Mouse (Mus musculus) forebrain, embryonic 13.5 days (tissue): ENCODE measurements around the gene Tiam1. TPM values are rescaled to one million over a fixed set of nuclear protein-coding genes. Genes with fewer than 3 reads are reported as not detected.
A peak's percentile ranks its signal among the peaks of the same experiment; 100 is the strongest.

Source experiments
- ATAC-seq: fragments of 200-750 bp; cut with Nextera tagmentation; 2 replicates; pipeline ENCODE4 v1.8.0; 2017
- H3K27ac ChIP-seq: fragments of 300-500 bp; sonication (generic); 2 replicates; pipeline ENCODE4 v1.5.1; 2015; ENCODE audit warnings: inconsistent platforms, mild to moderate bottlenecking, moderate library complexity
- H3K27me3 ChIP-seq: fragments of 300-500 bp; sonication (generic); 2 replicates; pipeline ENCODE4 v1.6.1; 2015; ENCODE audit warnings: mild to moderate bottlenecking, inconsistent platforms
- H3K36me3 ChIP-seq: fragments of 300-500 bp; sonication (generic); 2 replicates; pipeline ENCODE4 v1.6.1; 2015; ENCODE audit warnings: mild to moderate bottlenecking, inconsistent platforms; ENCODE audit not compliant: poor library complexity, severe bottlenecking
- H3K4me1 ChIP-seq: fragments of 300-500 bp; sonication (generic); 2 replicates; pipeline ENCODE4 v1.6.1; 2015; ENCODE audit warnings: inconsistent platforms
- H3K4me2 ChIP-seq: fragments of 300-500 bp; sonication (generic); 2 replicates; pipeline ENCODE4 v1.6.1; 2015; ENCODE audit warnings: inconsistent platforms, mild to moderate bottlenecking, moderate library complexity
- H3K4me3 ChIP-seq: fragments of 300-500 bp; sonication (generic); 2 replicates; pipeline ENCODE4 v1.5.1; 2015; ENCODE audit warnings: mild to moderate bottlenecking, inconsistent platforms
- H3K9ac ChIP-seq: fragments of 300-500 bp; sonication (generic); 2 replicates; pipeline ENCODE4 v1.6.1; 2015; ENCODE audit warnings: mild to moderate bottlenecking, inconsistent platforms
- H3K9me3 ChIP-seq: fragments of 300-500 bp; sonication (generic); replicated peaks from 2 replicates; pipeline ENCODE4 v1.6.1; 2016; ENCODE audit warnings: inconsistent platforms
- WGBS: fragments of 180-500 bp; shearing (Covaris S2); methylation state at CpG from one replicate; pipeline ENCODE4 v1.1.7; 2015; 5-methylcytosine and 5-hydroxymethylcytosine counted together
- polyA plus RNA-seq: library from polyadenylated mRNA; unstranded; fragments of >200 nt; fragmentation: Nextera tagmentation; extraction: Ambion mirVana; gene quantifications from 2 replicates; pipeline ENCODE4 v1.2.1, GENCODE M21; 2015

The Tiam1 gene
- polyA plus RNA-seq, 1 experiment from 2014 or later: 29.4 TPM

DNA sequence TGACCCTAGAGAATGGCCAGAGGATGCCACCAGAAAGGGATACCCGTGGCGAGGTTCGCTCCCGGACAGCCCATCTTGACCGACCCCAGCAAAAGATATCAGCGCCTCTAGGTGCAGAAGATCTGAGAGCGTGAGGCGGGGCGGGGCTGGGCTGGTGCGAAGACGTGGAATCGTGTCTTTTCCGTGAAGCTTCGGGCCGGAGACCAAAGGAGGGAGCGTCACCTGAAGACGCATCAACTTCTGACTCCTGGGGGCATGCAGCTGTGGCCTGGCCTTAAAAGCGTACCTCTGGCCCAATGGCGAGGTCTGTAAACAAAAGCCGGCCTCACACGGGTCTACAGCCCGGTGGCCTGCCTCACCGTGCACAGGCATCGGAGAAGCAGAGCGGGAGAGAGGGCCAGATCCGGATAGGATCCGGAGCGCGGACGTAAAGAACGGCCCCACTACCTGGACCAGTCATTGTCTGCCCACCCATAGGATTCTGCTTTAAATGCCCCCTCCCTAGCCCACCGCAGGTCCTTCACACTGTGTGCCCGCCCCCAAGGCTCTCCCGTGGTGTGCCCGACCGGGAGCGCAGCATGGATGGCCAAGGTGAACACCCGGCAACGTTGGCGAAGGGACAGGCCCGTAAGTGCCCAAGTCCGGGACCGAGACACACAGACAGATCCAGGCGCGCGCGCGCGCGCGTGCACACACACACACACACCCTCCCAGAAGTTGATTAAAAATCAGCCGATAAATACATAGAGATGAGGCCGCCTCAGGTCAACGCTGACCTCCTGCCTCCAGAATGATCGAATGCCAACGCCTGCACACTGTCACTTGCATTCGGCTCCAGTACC lies 774 bp downstream of the Tiam1 start:
- no peaks in the 10 kb centered on the region for H3K27me3 ChIP-seq
- under 1% methylated on average over 56 of the region's 57 CpGs for WGBS
- H3K4me3 ChIP-seq: peak overlapping the region; percentile 74
- H3K36me3 ChIP-seq: peaks cover 3% of the 10 kb centered on the region
- no peaks in the 10 kb centered on the region for H3K9me3 ChIP-seq
- H3K9ac ChIP-seq: peak overlapping the region; percentile 89
- peak overlapping the region; percentile 93 for H3K4me2 ChIP-seq
- ATAC-seq: peak; percentile 1
- H3K4me1 ChIP-seq: peaks cover 38% of the 10 kb centered on the region
- peak overlapping the region; percentile 91 for H3K27ac ChIP-seq

GRCm38 (mm10) chr16:90142247-90142573 lies 1.4 kb downstream of the Tiam1 start:
- Histone ChIP-seq H3K4me3 (peak overlapping the region; percentile 74), H3K4me2 (peak overlapping the region; percentile 93), H3K36me3 (peaks cover 9% of the 10 kb centered on the region), H3K4me1 (peaks cover 38% of the 10 kb centered on the region), H3K27me3 (no peaks in the 10 kb centered on the region), H3K9ac (peak overlapping the region; percentile 89), H3K9me3 (no peaks in the 10 kb centered on the region), H3K27ac (peak overlapping the region; percentile 91)
- ATAC-seq: no peak
- WGBS: under 1% methylated on average over 20 of the region's 20 CpGs

GRCm38 (mm10) chr16:90141556-90141955 lies 2.0 kb downstream of the Tiam1 start:
- 20% methylated on average over 9 of the region's 9 CpGs for WGBS
- peak overlapping the region; percentile 93 for H3K4me2 ChIP-seq
- ATAC-seq: no peak
- H3K9me3 ChIP-seq: no peaks in the 10 kb centered on the region
- peak overlapping the region; percentile 74 for H3K4me3 ChIP-seq
- peaks cover 14% of the 10 kb centered on the region for H3K36me3 ChIP-seq
- H3K9ac ChIP-seq: peak overlapping the region; percentile 89
- H3K4me1 ChIP-seq: peaks cover 38% of the 10 kb centered on the region
- no peak overlapping the region for H3K27ac ChIP-seq
- H3K27me3 ChIP-seq: no peaks in the 10 kb centered on the region

- no peak overlapping the region for H3K4me3 ChIP-seq
- H3K9me3 ChIP-seq: no peaks in the 10 kb centered on the region
- no peak for ATAC-seq
- 78% methylated on average over 10 of the region's 10 CpGs for WGBS
- no peak overlapping the region for H3K27ac ChIP-seq
- no peak overlapping the region for H3K9ac ChIP-seq
- H3K27me3 ChIP-seq: no peaks in the 10 kb centered on the region
- H3K4me2 ChIP-seq: 0 out of 2 replicates have a peak overlapping the region, but pooled peaks have one; percentile 7
- H3K4me1 ChIP-seq: peaks cover 38% of the 10 kb centered on the region
- H3K36me3 ChIP-seq: peaks cover 15% of the 10 kb centered on the region
Measured at GRCm38 (mm10) chr16:90140571-90140970, 3.0 kb downstream of the Tiam1 start.

- no peak overlapping the region for H3K27ac ChIP-seq
- peak overlapping the region; percentile 10; the same call in 1 of the 2 replicates for H3K4me2 ChIP-seq
- H3K4me3 ChIP-seq: no peak overlapping the region
- H3K9me3 ChIP-seq: no peaks in the 10 kb centered on the region
- H3K36me3 ChIP-seq: peaks cover 15% of the 10 kb centered on the region
- no peak for ATAC-seq
- no peaks in the 10 kb centered on the region for H3K27me3 ChIP-seq
- H3K4me1 ChIP-seq: peaks cover 32% of the 10 kb centered on the region
- H3K9ac ChIP-seq: no peak overlapping the region
- 75% methylated on average over 9 of the region's 9 CpGs for WGBS
Measured at GRCm38 (mm10) chr16:90139696-90140095, 3.9 kb downstream of the Tiam1 start.

- H3K9ac ChIP-seq: no peak overlapping the region
- H3K27ac ChIP-seq: no peak overlapping the region
- ATAC-seq: no peak
- WGBS: 80% methylated on average over 12 of the region's 12 CpGs
- H3K36me3 ChIP-seq: peaks cover 15% of the 10 kb centered on the region
- H3K4me1 ChIP-seq: peaks cover 33% of the 10 kb centered on the region
- no peak overlapping the region for H3K4me3 ChIP-seq
- H3K4me2 ChIP-seq: no peak overlapping the region
- no peaks in the 10 kb centered on the region for H3K27me3 ChIP-seq
- H3K9me3 ChIP-seq: no peaks in the 10 kb centered on the region
Measured at GRCm38 (mm10) chr16:90138151-90138550, 5.4 kb downstream of the Tiam1 start.

- peaks cover 15% of the 10 kb centered on the region for H3K36me3 ChIP-seq
- 97% methylated on average over 19 of the region's 23 CpGs for WGBS
- H3K4me2 ChIP-seq: no peak overlapping the region
- H3K9ac ChIP-seq: no peak overlapping the region
- H3K27me3 ChIP-seq: no peaks in the 10 kb centered on the region
- no peaks in the 10 kb centered on the region for H3K9me3 ChIP-seq
- no peak for ATAC-seq
- no peak overlapping the region for H3K4me3 ChIP-seq
- H3K4me1 ChIP-seq: peaks cover 35% of the 10 kb centered on the region
- no peak overlapping the region for H3K27ac ChIP-seq
Measured at GRCm38 (mm10) chr16:90137175-90137574, 6.4 kb downstream of the Tiam1 start.

DNA sequence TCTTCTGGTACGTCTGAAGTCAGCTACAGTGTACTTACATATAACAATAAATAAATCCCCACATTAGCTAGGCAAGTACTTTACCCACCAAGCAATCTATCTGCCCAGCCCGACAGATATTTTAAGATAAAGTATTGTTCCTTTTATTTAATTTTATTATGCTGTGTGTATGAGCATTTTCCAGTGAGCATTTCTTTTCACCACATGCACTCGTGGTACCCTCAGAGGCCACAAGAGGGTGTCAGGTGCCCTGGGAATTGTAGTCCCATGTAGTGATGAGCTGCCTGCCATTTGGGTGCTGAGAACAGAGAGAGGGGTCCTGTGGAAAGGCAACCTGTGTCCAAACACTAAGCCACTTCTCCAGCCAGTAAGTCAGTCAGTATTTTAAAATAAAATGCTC lies 8.0 kb downstream of the Tiam1 start:
- no peak for ATAC-seq
- Histone ChIP-seq H3K4me2 (no peak overlapping the region), H3K4me3 (no peak overlapping the region), H3K36me3 (peaks cover 15% of the 10 kb centered on the region), H3K9ac (no peak overlapping the region), H3K27ac (no peak overlapping the region), H3K4me1 (peaks cover 26% of the 10 kb centered on the region), H3K27me3 (no peaks in the 10 kb centered on the region), H3K9me3 (no peaks in the 10 kb centered on the region)
- WGBS: 97% methylated on average over 3 of the region's 3 CpGs

DNA sequence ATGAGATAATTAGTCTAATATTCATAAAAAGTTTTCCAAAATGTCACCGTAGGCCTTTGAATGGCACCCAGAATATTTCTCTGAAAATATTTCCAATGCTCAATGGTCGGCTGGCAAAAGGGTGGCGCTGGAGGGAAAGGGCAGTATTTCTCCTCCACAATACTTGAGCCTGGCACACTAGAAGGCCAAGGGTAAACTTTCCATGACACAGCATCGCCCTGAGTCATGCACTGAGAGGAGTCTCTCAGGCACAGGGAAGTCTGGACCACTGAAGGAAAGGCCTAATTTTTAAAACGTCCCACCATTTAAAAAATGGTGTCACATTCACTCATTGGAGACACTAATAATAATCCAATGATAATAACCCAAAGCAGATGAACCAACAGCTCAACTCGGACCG lies 9.2 kb downstream of the Tiam1 start:
- no peak overlapping the region for H3K9ac ChIP-seq
- H3K27ac ChIP-seq: no peak overlapping the region
- peaks cover 20% of the 10 kb centered on the region for H3K4me1 ChIP-seq
- no peaks in the 10 kb centered on the region for H3K9me3 ChIP-seq
- H3K4me3 ChIP-seq: no peak overlapping the region
- ATAC-seq: no peak
- H3K4me2 ChIP-seq: no peak overlapping the region
- 84% methylated on average over 5 of the region's 7 CpGs for WGBS
- H3K36me3 ChIP-seq: peaks cover 15% of the 10 kb centered on the region
- no peaks in the 10 kb centered on the region for H3K27me3 ChIP-seq

- ATAC-seq: no peak
- 21% methylated on average over 7 of the region's 7 CpGs for WGBS
- H3K9ac ChIP-seq: no peak overlapping the region
- no peak overlapping the region for H3K27ac ChIP-seq
- H3K4me2 ChIP-seq: no peak overlapping the region
- H3K36me3 ChIP-seq: peaks cover 11% of the 10 kb centered on the region
- no peak overlapping the region for H3K4me3 ChIP-seq
- H3K27me3 ChIP-seq: no peaks in the 10 kb centered on the region
- H3K9me3 ChIP-seq: no peaks in the 10 kb centered on the region
- peaks cover 34% of the 10 kb centered on the region for H3K4me1 ChIP-seq
Measured at GRCm38 (mm10) chr16:90132816-90133215, 10.8 kb downstream of the Tiam1 start.

GRCm38 (mm10) chr16:90132331-90132730 lies 11.2 kb downstream of the Tiam1 start:
- peaks cover 7% of the 10 kb centered on the region for H3K36me3 ChIP-seq
- H3K9ac ChIP-seq: no peak overlapping the region
- 0 out of 2 replicates have a peak, but pooled peaks have one; percentile 19 for ATAC-seq
- no peak overlapping the region; the same call in 1 of the 2 replicates for H3K27ac ChIP-seq
- no peaks in the 10 kb centered on the region for H3K27me3 ChIP-seq
- no peaks in the 10 kb centered on the region for H3K9me3 ChIP-seq
- no peak overlapping the region for H3K4me3 ChIP-seq
- 4% methylated on average over 10 of the region's 10 CpGs for WGBS
- no peak overlapping the region for H3K4me2 ChIP-seq
- H3K4me1 ChIP-seq: peaks cover 34% of the 10 kb centered on the region

- no peak overlapping the region for H3K4me3 ChIP-seq
Measured at GRCm38 (mm10) chr16:90128817-90129587, 14.6 kb downstream of the Tiam1 start.

More at GRCm38 (mm10) chr16:90128817-90129587, 14.6 kb downstream of the Tiam1 start:
- H3K36me3 ChIP-seq: no peaks in the 10 kb centered on the region
- no peaks in the 10 kb centered on the region for H3K27me3 ChIP-seq
- ATAC-seq: no peak; the same call in 1 of the 2 replicates
- WGBS: 26% methylated on average over 19 of the region's 19 CpGs
- 0 out of 2 replicates have a peak overlapping the region, but pooled peaks have one; percentile 1 for H3K27ac ChIP-seq
- no peak overlapping the region for H3K9ac ChIP-seq
- H3K4me1 ChIP-seq: peaks cover 39% of the 10 kb centered on the region
- H3K4me2 ChIP-seq: no peak overlapping the region
- H3K9me3 ChIP-seq: no peaks in the 10 kb centered on the region
